8 mouse cellular contexts compared by ENCODE assay signal in the genomic region with DNA sequence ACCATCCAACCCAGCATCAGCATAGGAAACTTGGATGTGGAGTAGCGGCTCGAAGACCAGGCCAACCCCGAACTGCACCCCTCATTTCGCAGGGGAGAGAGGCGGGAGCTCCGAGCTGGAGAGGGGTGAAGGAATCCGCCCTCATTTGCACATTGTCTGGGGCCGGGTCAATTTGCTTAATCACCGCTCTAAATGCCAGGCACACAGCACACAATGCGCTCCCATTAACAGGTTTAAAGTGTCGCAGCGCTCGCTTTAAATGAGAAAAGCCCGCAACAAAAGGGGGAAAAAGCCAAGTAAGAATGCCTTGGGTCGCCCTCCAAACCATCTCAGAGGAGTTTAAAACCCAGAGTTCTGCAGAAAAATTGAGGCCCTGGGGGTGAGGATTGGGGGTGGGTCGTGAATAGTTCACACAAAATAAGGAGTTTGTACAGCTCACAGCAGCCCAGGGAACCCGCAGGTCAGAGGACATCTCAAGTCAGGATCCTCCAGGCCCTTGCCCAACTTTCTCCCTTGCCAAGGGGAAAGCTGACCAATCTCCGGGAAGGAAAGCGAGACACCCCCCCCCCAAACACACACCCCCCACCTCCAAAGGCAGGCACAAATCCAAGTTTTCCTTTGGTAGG. TPM values are rescaled to one million over a fixed set of nuclear protein-coding genes. Genes with fewer than 3 reads are reported as not detected.
DNase-seq lines count a peak whose midpoint lies in the region; ATAC-seq and TF ChIP-seq lines count a peak whose summit lies in the region.

No protein-coding gene starts in this region.

- no peak for DNase-seq in lung, embryonic 14.5 days
- DNase-seq in lung, postnatal 25 days (ENCODE audit: low spot score) = no peak
- no peak for DNase-seq in left cerebral cortex, postnatal 14 days (ENCODE audit: low spot score in 2 of 2)
- DNase-seq in thymus, postnatal 0 days (ENCODE audit: low spot score) = no peak
- DNase-seq in left cerebral cortex, adult 11 months (ENCODE audit: low spot score) = no peak

- peaks cover 19% of the 10 kb centered on the region for H3K36me3 ChIP-seq in lung, embryonic 14.5 days (ENCODE audit: insufficient read depth)
- H3K36me3 ChIP-seq in heart, embryonic 16.5 days (ENCODE audit: control insufficient read depth, insufficient read depth) = no peaks in the 10 kb centered on the region
- peaks cover 31% of the 10 kb centered on the region for H3K36me3 ChIP-seq in limb, embryonic 13.5 days
- H3K36me3 ChIP-seq in neural tube, embryonic 13.5 days = no peaks in the 10 kb centered on the region

- H3K4me1 ChIP-seq in lung, embryonic 14.5 days (ENCODE audit: insufficient read depth) = peaks cover 9% of the 10 kb centered on the region
- H3K4me1 ChIP-seq in heart, embryonic 16.5 days (ENCODE audit: control insufficient read depth, insufficient read depth, low read length) = peaks cover 14% of the 10 kb centered on the region
- H3K4me1 ChIP-seq in limb, embryonic 13.5 days = peaks cover 31% of the 10 kb centered on the region
- H3K4me1 ChIP-seq in neural tube, embryonic 13.5 days (replicated peaks) = peaks cover 21% of the 10 kb centered on the region

- H3K27me3 ChIP-seq in lung, embryonic 14.5 days (ENCODE audit: insufficient read depth, low read length) = no peaks in the 10 kb centered on the region
- H3K27me3 ChIP-seq in heart, embryonic 16.5 days (ENCODE audit: control insufficient read depth, insufficient read depth, low read length) = no peaks in the 10 kb centered on the region
- no peaks in the 10 kb centered on the region for H3K27me3 ChIP-seq in limb, embryonic 13.5 days
- peaks cover 33% of the 10 kb centered on the region for H3K27me3 ChIP-seq in neural tube, embryonic 13.5 days

- peak overlapping the region; percentile 68 for H3K4me2 ChIP-seq in lung, embryonic 14.5 days
- H3K4me2 ChIP-seq in heart, embryonic 16.5 days (ENCODE audit: low read depth, low read length) = peak overlapping the region; percentile 93
- H3K4me2 ChIP-seq in limb, embryonic 13.5 days (replicated peaks) = peak overlapping the region; percentile 94
- peak overlapping the region; percentile 82 for H3K4me2 ChIP-seq in neural tube, embryonic 13.5 days

- no peak for ATAC-seq in lung, embryonic 14.5 days (ENCODE audit: insufficient read depth)
- ATAC-seq in heart, embryonic 16.5 days (replicated peaks; ENCODE audit: extremely low read depth, insufficient read depth, low FRiP score) = no peak
- no peak for ATAC-seq in limb, embryonic 13.5 days (ENCODE audit: low FRiP score, low read depth)
- ATAC-seq in neural tube, embryonic 13.5 days (ENCODE audit: low read depth) = no peak

- peak overlapping the region; percentile 89 for H3K9ac ChIP-seq in lung, embryonic 14.5 days
- H3K9ac ChIP-seq in heart, embryonic 16.5 days (ENCODE audit: low read length) = peak overlapping the region; percentile 92
- peak overlapping the region; percentile 97 for H3K9ac ChIP-seq in limb, embryonic 13.5 days
- H3K9ac ChIP-seq in neural tube, embryonic 13.5 days = peak overlapping the region; percentile 77

- no peaks in the 10 kb centered on the region for H3K9me3 ChIP-seq in lung, embryonic 14.5 days (ENCODE audit: low read depth, low read length)
- no peaks in the 10 kb centered on the region for H3K9me3 ChIP-seq in heart, embryonic 16.5 days (replicated peaks; ENCODE audit: control insufficient read depth, low read length)
- H3K9me3 ChIP-seq in limb, embryonic 13.5 days = no peaks in the 10 kb centered on the region
- H3K9me3 ChIP-seq in neural tube, embryonic 13.5 days = no peaks in the 10 kb centered on the region

- H3K4me3 ChIP-seq in lung, embryonic 14.5 days (ENCODE audit: low read depth, low read length) = peak overlapping the region; percentile 69
- H3K4me3 ChIP-seq in heart, embryonic 16.5 days (ENCODE audit: low read length) = peak overlapping the region; percentile 84
- peak overlapping the region; percentile 91 for H3K4me3 ChIP-seq in limb, embryonic 13.5 days
- peak overlapping the region; percentile 73 for H3K4me3 ChIP-seq in neural tube, embryonic 13.5 days

- H3K27ac ChIP-seq in lung, embryonic 14.5 days (ENCODE audit: low read depth) = peak overlapping the region; percentile 95; the same call in 1 of the 2 replicates
- H3K27ac ChIP-seq in heart, embryonic 16.5 days (ENCODE audit: low read length) = no peak overlapping the region; the same call in 1 of the 2 replicates
- peak overlapping the region; percentile 97 for H3K27ac ChIP-seq in limb, embryonic 13.5 days
- no peak overlapping the region for H3K27ac ChIP-seq in neural tube, embryonic 13.5 days (replicated peaks)

- TF ChIP-seq CTCF in lung, embryonic 14.5 days (IDR thresholded peaks at IDR 0.05; ENCODE audit: low read depth) = no peak

- intact Hi-C loops in left cerebral cortex, postnatal 14 days (cut with DNase I) = loop anchor here (5.0 kb wide), 1 partner anchor 45 kb away; no protein-coding TSS in a partner anchor

- 6% methylated on average over 19 of the region's 19 CpGs for WGBS in lung, embryonic 14.5 days
- 28% methylated on average over 19 of the region's 19 CpGs for WGBS in heart, embryonic 16.5 days
- 2% methylated on average over 19 of the region's 19 CpGs for WGBS in limb, embryonic 13.5 days
- under 1% methylated on average over 19 of the region's 19 CpGs for WGBS in neural tube, embryonic 13.5 days

RNA-seq across cellular contexts. Expression of a gene that starts 1.6 kb away (rescaled TPM):
- polyA plus RNA-seq in lung, embryonic 14.5 days (2014; fragmentation: Nextera tagmentation; extraction: Ambion mirVana) = 38.3 and 41.1 TPM in 2 replicates
- polyA plus RNA-seq in heart, embryonic 16.5 days (2015; fragmentation: Nextera tagmentation; extraction: Ambion mirVana) = 13.6 and 14.0 TPM in 2 replicates
- polyA plus RNA-seq in limb, embryonic 13.5 days (2015; fragmentation: Nextera tagmentation; extraction: Ambion mirVana) = 46.8 and 47.3 TPM in 2 replicates
- 10.9 and 11.8 TPM in 2 replicates for polyA plus RNA-seq in neural tube, embryonic 13.5 days (2015; fragmentation: Nextera tagmentation; extraction: Ambion mirVana)
- 1 to 10 TPM; 4.8 to 5.0 TPM for total RNA-seq in left cerebral cortex, postnatal 14 days (2021)
- polyA plus RNA-seq in thymus, postnatal 0 days (2015; fragmentation: Nextera tagmentation; extraction: Ambion mirVana) = 4.3 and 4.4 TPM in 2 replicates

Comparison
In these comparisons a context has a peak if more than half of its experiments do, and no peak if none do; other contexts are left out.
1. H3K27ac ChIP-seq: peak in lung, embryonic 14.5 days (single experiment) and limb, embryonic 13.5 days (single experiment); none in heart, embryonic 16.5 days (single experiment) and neural tube, embryonic 13.5 days (single experiment).
2. Peak in every context shown above with its lines, with median percentiles within 50 percentile points of each other: H3K4me2 ChIP-seq, H3K4me3 ChIP-seq and H3K9ac ChIP-seq.